Mouse (Mus musculus) liver, adult 2 months (tissue): ENCODE data around the gene Gm14226.

Experiments
- CTCF ChIP-seq: fragments of 200-500 bp; IDR thresholded peaks from 2 replicates; pipeline ENCODE4 v1.5.1; 2011; ENCODE audit warnings: low read depth, low read length, control low read depth
- POLR2A ChIP-seq: fragments of 200-500 bp; IDR thresholded peaks from 2 replicates; pipeline ENCODE4 v1.6.1; 2011; ENCODE audit warnings: low read length, control low read depth; ENCODE audit not compliant: insufficient read depth; ENCODE audit errors: extremely low read depth

GRCm38 (mm10) chr2:155039956-155040355 lies 21.9 kb downstream of the Gm14226 start:
- TF ChIP-seq CTCF: no peak
- TF ChIP-seq POLR2A: no peak
